Mouse (Mus musculus) MEL (cell line): Measurements from ENCODE around the gene Ffar3. TPM values are rescaled to one million over a fixed set of nuclear protein-coding genes. Genes with fewer than 3 reads are reported as not detected.

Source experiments
- DNase-seq: peaks from one replicate; pipeline ENCODE4 v3.0.0; 2011; ENCODE audit warnings: low read depth, low spot score
- H3K27ac ChIP-seq: 2 replicates; pipeline ENCODE4 v1.5.1; 2012; ENCODE audit warnings: low read depth, mild to moderate bottlenecking, control low read depth, low read length, moderate library complexity; ENCODE audit not compliant: control insufficient read depth
- H3K27me3 ChIP-seq, 2 experiments: fragments of 150-350 bp in 1 of 2; sonication (generic) in 1 of 2; 2 replicates each; pipeline ENCODE4 v1.6.1; 2012; ENCODE audit warnings: low read length in 2 of 2, mild to moderate bottlenecking in 2 of 2, improper control_type of control experiment in 1 of 2, moderate library complexity in 1 of 2; ENCODE audit not compliant: insufficient read depth in 2 of 2, control insufficient read depth in 1 of 2
- H3K36me3 ChIP-seq, 2 experiments: 2 replicates each; pipeline ENCODE4 v1.6.1; 2012 to 2014; ENCODE audit warnings: low read length in 2 of 2, improper control_type of control experiment in 1 of 2, inconsistent platforms in 1 of 2, mild to moderate bottlenecking in 1 of 2; ENCODE audit not compliant: insufficient read depth in 2 of 2, control insufficient read depth in 1 of 2
- H3K4me1 ChIP-seq, 2 experiments: fragments of 150-350 bp in 1 of 2; sonication (generic) in 1 of 2; 2 replicates each; pipeline ENCODE4 v1.6.1; 2012; ENCODE audit warnings: low read length in 2 of 2, improper control_type of control experiment in 1 of 2, mild to moderate bottlenecking in 1 of 2; ENCODE audit not compliant: insufficient read depth in 2 of 2, control insufficient read depth in 1 of 2
- H3K4me3 ChIP-seq, 2 experiments: fragments of 150-350 bp in 1 of 2; sonication (generic) in 1 of 2; 2 replicates each; pipeline ENCODE4 v1.5.1; 2012; ENCODE audit warnings: low read depth in 2 of 2, low read length in 2 of 2, mild to moderate bottlenecking in 2 of 2, moderate library complexity in 2 of 2, control low read depth in 1 of 2, improper control_type of control experiment in 1 of 2; ENCODE audit not compliant: control insufficient read depth in 1 of 2, insufficient read depth in 1 of 2
- H3K79me2 ChIP-seq: 2 replicates; pipeline ENCODE4 v1.6.1; 2012; ENCODE audit warnings: mild to moderate bottlenecking, low read length, moderate library complexity; ENCODE audit not compliant: control insufficient read depth, poor library complexity, insufficient read depth
- H3K9ac ChIP-seq: 2 replicates; pipeline ENCODE4 v1.6.1; 2012; ENCODE audit warnings: low read depth, mild to moderate bottlenecking, control low read depth, low read length, moderate library complexity; ENCODE audit not compliant: control insufficient read depth, poor library complexity, severe bottlenecking
- H3K9me3 ChIP-seq: fragments of 150-350 bp; sonication (generic); replicated peaks from 2 replicates; pipeline ENCODE4 v1.6.1; 2012; ENCODE audit warnings: mild to moderate bottlenecking, low read length, improper control_type of control experiment, moderate library complexity; ENCODE audit not compliant: insufficient read depth
- CTCF ChIP-seq, 3 experiments: IDR thresholded peaks in 2 of 3; conservative IDR thresholded peaks in 1 of 3; 2 replicates each; pipeline ENCODE4 v1.5.1; 2011 to 2012; ENCODE audit warnings: low read length in 3 of 3, low read depth in 2 of 3, mild to moderate bottlenecking in 2 of 3, improper control_type of control experiment in 1 of 3, inconsistent platforms in 1 of 3, mixed read lengths in 1 of 3, moderate library complexity in 1 of 3; ENCODE audit not compliant: control insufficient read depth in 1 of 3, insufficient read depth in 1 of 3, poor library complexity in 1 of 3, severe bottlenecking in 1 of 3
- ETS1 ChIP-seq: IDR thresholded peaks from 2 replicates; pipeline ENCODE4 v1.6.1; 2012; ENCODE audit warnings: low read depth, mild to moderate bottlenecking, inconsistent platforms, low read length, improper control_type of control experiment, moderate library complexity
- GATA1 ChIP-seq: IDR thresholded peaks from 2 replicates; pipeline ENCODE4 v1.6.1; 2011; ENCODE audit warnings: low read depth, low read length, improper control_type of control experiment
- MAX ChIP-seq: IDR thresholded peaks from 2 replicates; pipeline ENCODE4 v1.6.1; 2011; ENCODE audit warnings: low read length, improper control_type of control experiment
- MAZ ChIP-seq: IDR thresholded peaks from 2 replicates; pipeline ENCODE4 v1.6.1; 2012; ENCODE audit warnings: low read depth, mild to moderate bottlenecking, inconsistent platforms, low read length, improper control_type of control experiment
- MXI1 ChIP-seq: IDR thresholded peaks from 2 replicates; pipeline ENCODE4 v1.6.1; 2011; ENCODE audit warnings: mild to moderate bottlenecking, low read depth, low read length, improper control_type of control experiment
- MYC ChIP-seq: IDR thresholded peaks from 2 replicates; pipeline ENCODE4 v1.6.1; 2011; ENCODE audit warnings: low read depth, mild to moderate bottlenecking, low read length, improper control_type of control experiment, moderate library complexity
- NELFE ChIP-seq: IDR thresholded peaks from 2 replicates; pipeline ENCODE4 v1.6.1; 2011; ENCODE audit warnings: low read depth, low read length, improper control_type of control experiment
- POLR2A ChIP-seq, 2 experiments: IDR thresholded peaks; 2 replicates each; pipeline ENCODE4 v1.6.1; 2011 to 2012; ENCODE audit warnings: low read length in 2 of 2, mild to moderate bottlenecking in 2 of 2, control low read depth in 1 of 2, improper control_type of control experiment in 1 of 2, low read depth in 1 of 2, moderate library complexity in 1 of 2; ENCODE audit not compliant: control insufficient read depth in 1 of 2, insufficient read depth in 1 of 2, poor library complexity in 1 of 2
- RAD21 ChIP-seq: IDR thresholded peaks from 2 replicates; pipeline ENCODE4 v1.6.1; 2011; ENCODE audit warnings: mild to moderate bottlenecking, low read depth, low read length, improper control_type of control experiment
- RCOR1 ChIP-seq: IDR thresholded peaks from 2 replicates; pipeline ENCODE4 v1.6.1; 2012; ENCODE audit warnings: low read depth, mild to moderate bottlenecking, inconsistent platforms, low read length, improper control_type of control experiment
- SMC3 ChIP-seq: IDR thresholded peaks from 2 replicates; pipeline ENCODE4 v1.6.1; 2011; ENCODE audit warnings: low read depth, low read length, improper control_type of control experiment
- TBP ChIP-seq: IDR thresholded peaks from 2 replicates; pipeline ENCODE4 v1.8.0; 2011; ENCODE audit warnings: low read depth, low read length, improper control_type of control experiment
- TCF12 ChIP-seq: IDR thresholded peaks from 2 replicates; pipeline ENCODE4 v1.6.1; 2014; ENCODE audit warnings: low read depth, mild to moderate bottlenecking, inconsistent platforms, low read length, improper control_type of control experiment, moderate library complexity
- ZC3H11A ChIP-seq: IDR thresholded peaks from 2 replicates; pipeline ENCODE4 v1.6.1; 2012; ENCODE audit warnings: low read depth, mild to moderate bottlenecking, inconsistent platforms, low read length, improper control_type of control experiment
- ZNF384 ChIP-seq: IDR thresholded peaks from 2 replicates; pipeline ENCODE4 v1.6.1; 2012; ENCODE audit warnings: low read depth, mild to moderate bottlenecking, inconsistent platforms, low read length, improper control_type of control experiment
- polyA plus RNA-seq, 2 experiments: library from polyadenylated mRNA; stranded (reverse) in 1 of 2; unstranded in 1 of 2; fragments of >175 nt in 1 of 2; fragments of >200 nt in 1 of 2; gene quantifications; 2 replicates each; pipeline versions ENCODE4 v1.2.1 to v1.2.4; 2012; ENCODE audit warnings: low replicate concordance in 2 of 2, low read depth in 1 of 2; ENCODE audit not compliant: insufficient read length in 2 of 2, insufficient read depth in 1 of 2, missing spikeins in 1 of 2
- total RNA-seq: library from RNA; depleted of rRNA; stranded (reverse); fragments of 300-350 nt; gene quantifications from 2 replicates; pipeline ENCODE4 v1.2.3, GENCODE M21; 2012

Gene Ffar3
- total and polyA plus RNA-seq, 3 experiments: not detected

- no peaks in the 10 kb centered on the region for H3K79me2 ChIP-seq
- H3K27me3 ChIP-seq: peaks cover 0 to 1% of the 10 kb centered on the region in 2 experiments; a peak in 2 of 4 replicates
- no peaks in the 10 kb centered on the region for H3K36me3 ChIP-seq
- no peak overlapping the region for H3K9ac ChIP-seq
- no peak overlapping the region for H3K4me3 ChIP-seq
- H3K9me3 ChIP-seq: no peaks in the 10 kb centered on the region
- no peaks in the 10 kb centered on the region for H3K4me1 ChIP-seq
- no peak overlapping the region for H3K27ac ChIP-seq
- no peak for DNase-seq
- TF ChIP-seq TCF12 (no peak), POLR2A (IDR thresholded peaks at IDR 0.05; ENCODE audit: control insufficient read depth in 1 of 2, insufficient read depth in 1 of 2, low read depth in 1 of 2, low read length in 2 of 2, poor library complexity in 1 of 2) (no peak), MAX (no peak), ZC3H11A (no peak), CTCF (IDR thresholded peaks at IDR 0.05 in 2 of 3, conservative IDR thresholded peaks at IDR 0.05 in 1 of 3; ENCODE audit: control insufficient read depth in 1 of 3, insufficient read depth in 1 of 3, low read depth in 2 of 3, low read length in 3 of 3, poor library complexity in 1 of 3, severe bottlenecking in 1 of 3) (no peak), MXI1 (no peak)
- TF ChIP-seq, all 39 proteins: peak for 0
Observed at GRCm38 (mm10) chr7:30878950-30879349, 23.0 kb upstream of the Ffar3 start.

- peak; percentile 39 for TF ChIP-seq ZC3H11A
- no peak for TF ChIP-seq MYC
- peak; percentile 64 to 69 (median 68) for TF ChIP-seq CTCF (IDR thresholded peaks at IDR 0.05 in 2 of 3, conservative IDR thresholded peaks at IDR 0.05 in 1 of 3; ENCODE audit: control insufficient read depth in 1 of 3, insufficient read depth in 1 of 3, low read depth in 2 of 3, low read length in 3 of 3, poor library complexity in 1 of 3, severe bottlenecking in 1 of 3)
- TF ChIP-seq RAD21: peak; percentile 33
- TF ChIP-seq TBP: no peak
- TF ChIP-seq ZNF384: no peak
- TF ChIP-seq SMC3: peak; percentile 60
- Histone ChIP-seq H3K27ac (no peak overlapping the region), H3K9me3 (no peaks in the 10 kb centered on the region), H3K4me3 (no peak overlapping the region), H3K36me3 (no peaks in the 10 kb centered on the region), H3K9ac (no peak overlapping the region), H3K27me3 (peaks cover 1 to 2% of the 10 kb centered on the region in 2 experiments; a peak in 2 of 4 replicates), H3K4me1 (no peaks in the 10 kb centered on the region), H3K79me2 (no peaks in the 10 kb centered on the region)
- peak; percentile 59 for DNase-seq
Observed at GRCm38 (mm10) chr7:30873083-30873482, 17.1 kb upstream of the Ffar3 start.

- no peaks in the 10 kb centered on the region for H3K79me2 ChIP-seq
- DNase-seq: no peak
- no peak overlapping the region for H3K9ac ChIP-seq
- H3K9me3 ChIP-seq: no peaks in the 10 kb centered on the region
- peaks cover 0 to 5% of the 10 kb centered on the region in 2 experiments; a peak in 2 of 4 replicates for H3K4me1 ChIP-seq
- no peak overlapping the region for H3K27ac ChIP-seq
- H3K4me3 ChIP-seq: no peak overlapping the region
- no peaks in the 10 kb centered on the region for H3K36me3 ChIP-seq
- H3K27me3 ChIP-seq: peaks cover 0 to 2% of the 10 kb centered on the region in 2 experiments; a peak in 2 of 4 replicates
- TF ChIP-seq NELFE (no peak), MAZ (no peak), GATA1 (no peak), RCOR1 (no peak), ZC3H11A (no peak), ETS1 (no peak)
- TF ChIP-seq, all 39 proteins: peak for 0
Observed at GRCm38 (mm10) chr7:30863386-30863785, 7.4 kb upstream of the Ffar3 start.
